Mouse (Mus musculus) large intestine, adult 2 months (tissue): ENCODE measurements around the gene H2-Ob. TPM values are rescaled to one million over a fixed set of nuclear protein-coding genes. Genes with fewer than 3 reads are reported as not detected.

Experiments
- DNase-seq: peaks from one replicate; pipeline ENCODE4 v3.0.0-alpha.2; 2012; ENCODE audit warnings: low read depth, low spot score
- WGBS: fragments of 180-500 bp; shearing (Covaris S2); methylation state at CpG from one replicate; pipeline ENCODE4 v1.1.7; 2018; 5-methylcytosine and 5-hydroxymethylcytosine counted together
- polyA plus RNA-seq: library from polyadenylated mRNA; depleted of rRNA; stranded (reverse); fragments of >200 nt; gene quantifications from 2 replicates; pipeline ENCODE4 v1.2.3, GENCODE M21; 2012; rRNA removed

The H2-Ob gene
- polyA plus RNA-seq, 1 experiment = 30.6 TPM

DNA sequence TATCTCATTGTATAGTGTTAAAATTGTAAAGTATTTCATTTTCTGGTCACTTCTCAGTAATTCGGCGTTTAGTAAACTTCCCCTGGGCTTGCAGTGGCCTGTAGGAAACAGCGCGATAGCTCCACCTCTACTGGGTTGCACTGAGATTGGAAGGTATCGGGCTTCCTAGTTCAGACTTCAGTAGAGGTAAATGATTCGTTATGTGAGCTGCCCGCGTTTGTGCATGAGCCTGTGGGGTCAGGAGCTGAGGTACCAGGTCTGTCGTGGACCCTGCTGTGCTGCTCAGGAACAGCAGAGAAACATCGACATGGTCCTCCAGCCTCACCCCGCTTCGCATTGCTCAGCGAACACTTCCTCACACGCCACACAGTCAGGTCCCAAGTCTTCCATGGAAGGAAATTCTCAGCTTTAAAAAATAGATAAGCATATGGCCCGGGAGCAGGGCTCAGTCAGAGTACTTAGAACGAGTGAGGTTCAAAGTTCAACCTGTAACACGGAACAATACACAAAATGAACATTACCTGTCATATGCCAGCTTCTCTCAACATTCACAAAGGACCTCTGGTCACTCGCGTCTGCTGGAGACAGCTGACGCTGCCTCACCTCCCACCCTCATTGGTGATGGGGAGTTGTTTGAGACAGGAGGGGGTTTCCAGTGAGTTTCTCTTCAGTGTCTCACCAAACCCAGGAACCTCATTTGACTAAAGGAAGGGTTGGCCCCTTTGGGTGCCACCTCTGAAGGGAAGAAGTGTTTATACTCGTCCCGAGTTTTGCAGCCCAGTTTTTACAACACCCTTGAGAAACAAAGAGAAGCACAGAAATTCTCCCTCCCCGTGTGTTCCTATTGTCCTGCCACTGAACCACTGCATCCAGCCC, 62.2 kb downstream of the H2-Ob start:
- DNase-seq = no peak
- WGBS = 39% methylated on average over 23 of the region's 23 CpGs

DNA sequence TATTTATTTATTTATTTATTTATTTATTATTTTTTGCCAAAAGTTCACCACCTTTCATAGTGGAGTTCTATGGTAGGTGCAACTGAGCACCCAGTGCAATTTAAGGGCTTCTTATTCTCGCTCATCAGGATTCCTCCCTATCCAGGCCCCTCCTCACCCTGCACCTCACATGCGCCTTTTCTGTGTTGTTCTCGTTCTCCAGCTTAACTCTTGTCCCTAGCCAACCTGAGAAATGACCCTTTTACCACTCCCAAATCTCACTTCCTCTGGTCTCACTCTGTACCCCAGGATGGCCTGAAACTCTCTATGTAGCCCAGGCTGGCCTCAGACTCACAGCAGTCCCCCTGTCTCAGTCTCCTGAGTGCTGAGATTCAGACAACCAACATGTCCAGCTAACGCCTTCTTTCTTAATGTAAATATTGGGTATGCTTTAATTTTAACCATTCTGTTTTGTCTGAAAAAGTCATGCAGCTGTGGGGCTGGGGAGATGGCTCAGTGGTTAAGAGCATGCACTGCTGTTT, 63.0 kb downstream of the H2-Ob start:
- WGBS = 91% methylated on average over 4 of the region's 4 CpGs
- DNase-seq = no peak

DNA sequence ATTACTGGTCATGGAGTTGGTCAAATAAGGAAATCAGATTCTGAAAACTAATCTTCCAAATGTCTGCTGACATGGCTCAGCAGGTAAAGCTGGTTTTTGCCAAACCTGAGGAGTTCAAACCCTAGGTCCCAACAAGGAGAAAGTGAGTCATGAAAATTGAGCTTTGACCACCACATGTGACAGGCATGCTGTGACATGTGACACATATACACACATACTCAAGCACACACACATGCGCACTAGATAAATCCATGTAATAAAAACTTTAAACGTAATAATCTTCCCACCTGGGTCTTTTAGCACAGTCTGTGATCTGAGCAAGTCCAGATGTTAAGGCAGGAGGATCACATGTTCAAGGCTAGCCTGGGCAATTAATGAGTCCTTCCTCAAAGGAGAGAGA, 65.1 kb downstream of the H2-Ob start:
- 86% methylated on average over 2 of the region's 2 CpGs for WGBS
- no peak for DNase-seq

Other genes with a start within 250 kb of the H2-Ob start
- 5,020 and 5,402 TPM in 2 replicates for gene H2-K1, start 238.6 kb upstream of the H2-Ob start, polyA plus RNA-seq
- 17.0 and 21.3 TPM in 2 replicates for gene Ring1, start 214.2 kb upstream of the H2-Ob start, polyA plus RNA-seq
- 43.2 and 48.6 TPM in 2 replicates for gene H2-Ke6, start 210.8 kb upstream of the H2-Ob start, polyA plus RNA-seq
- 129 and 133 TPM in 2 replicates for gene Slc39a7, start 207.2 kb upstream of the H2-Ob start, polyA plus RNA-seq
- 41.6 and 49.9 TPM in 2 replicates for gene Rxrb, start 207.1 kb upstream of the H2-Ob start, polyA plus RNA-seq
- 0.60 and 0.95 TPM in 2 replicates for gene Col11a2, start 199.5 kb upstream of the H2-Ob start, polyA plus RNA-seq
- 16.5 and 21.5 TPM in 2 replicates for gene H2-Oa, start 146.6 kb upstream of the H2-Ob start, polyA plus RNA-seq
- 218 and 235 TPM in 2 replicates for gene H2-DMa, start 119.4 kb upstream of the H2-Ob start, polyA plus RNA-seq
- 85.8 and 92.2 TPM in 2 replicates for gene Brd2, start 116.3 kb upstream of the H2-Ob start, polyA plus RNA-seq
- gene H2-DMb2, start 95.6 kb upstream of the H2-Ob start, polyA plus RNA-seq = 31.0 and 41.3 TPM in 2 replicates
- gene H2-DMb1, start 85.8 kb upstream of the H2-Ob start, polyA plus RNA-seq = 322 and 350 TPM in 2 replicates
- gene Tap1, start 51.4 kb upstream of the H2-Ob start, polyA plus RNA-seq = 80.6 and 126 TPM in 2 replicates
- gene Psmb9, start 51.1 kb upstream of the H2-Ob start, polyA plus RNA-seq = 195 and 254 TPM in 2 replicates
- 391 and 440 TPM in 2 replicates for gene Psmb8, start 41.2 kb upstream of the H2-Ob start, polyA plus RNA-seq
- gene Tap2, start 35.4 kb upstream of the H2-Ob start, polyA plus RNA-seq = 44.9 and 56.5 TPM in 2 replicates
- gene H2-Ab1, start 18.8 kb downstream of the H2-Ob start, polyA plus RNA-seq = 3,098 and 3,636 TPM in 2 replicates
- 1,441 and 1,600 TPM in 2 replicates for gene H2-Aa, start 48.9 kb downstream of the H2-Ob start, polyA plus RNA-seq
- 665 and 730 TPM in 2 replicates for gene H2-Eb1, start 67.0 kb downstream of the H2-Ob start, polyA plus RNA-seq
- 2.6 and 3.1 TPM in 2 replicates for gene H2-Eb2, start 86.8 kb downstream of the H2-Ob start, polyA plus RNA-seq
- gene Btnl2, start 115.9 kb downstream of the H2-Ob start, polyA plus RNA-seq = 48.4 and 121 TPM in 2 replicates
- 81.1 and 155 TPM in 2 replicates for gene Btnl1, start 138.2 kb downstream of the H2-Ob start, polyA plus RNA-seq
- gene BC051142, start 159.9 kb downstream of the H2-Ob start, polyA plus RNA-seq = 0.64 and 1.3 TPM in 2 replicates
- gene Btnl4, start 238.4 kb downstream of the H2-Ob start, polyA plus RNA-seq = 55.9 and 102 TPM in 2 replicates